Mouse (Mus musculus): ENCODE measurements around the gene Gm11042.

The Gm11042 gene

GRCm38 (mm10) chr12:74316344-74316973 lies at the start of gene Gm11042:
Gene Gm11042, minus strand, starts transcription at chr12:74316394.
- DNase-seq (ENCODE audit: low spot score in 2 of 2): no peak

GRCm38 (mm10) chr12:74364477-74364876 lies 48.3 kb upstream of the Gm11042 start:
- DNase-seq (ENCODE audit: low spot score in 2 of 2): no peak

- no peak for DNase-seq (ENCODE audit: low spot score in 2 of 2)
Measured at GRCm38 (mm10) chr12:74363076-74363475, 46.9 kb upstream of the Gm11042 start.

DNA sequence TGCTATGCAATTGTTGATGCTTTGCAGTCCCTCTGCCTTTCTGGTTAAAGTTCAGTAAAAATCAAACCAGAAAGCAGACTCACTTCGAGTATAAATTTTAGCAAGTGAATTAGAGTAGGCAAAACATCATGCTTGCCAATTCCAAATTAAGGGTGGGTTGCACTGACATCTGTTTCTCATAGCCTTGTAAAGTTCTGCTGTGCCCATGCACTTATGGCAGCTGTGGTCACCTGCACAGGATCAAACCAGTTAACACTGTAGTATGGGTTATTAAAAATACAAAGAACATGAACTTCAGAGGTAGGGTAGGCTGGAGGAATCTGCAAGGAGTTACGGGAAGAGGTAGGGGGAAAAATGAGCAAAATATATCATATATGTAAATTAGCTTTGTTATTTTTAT lies 46.3 kb upstream of the Gm11042 start:
- DNase-seq (ENCODE audit: low spot score in 2 of 2): no peak

GRCm38 (mm10) chr12:74359791-74360190 lies 43.6 kb upstream of the Gm11042 start:
- DNase-seq (ENCODE audit: low spot score in 2 of 2): no peak

GRCm38 (mm10) chr12:74357806-74358205 lies 41.6 kb upstream of the Gm11042 start:
- no peak for DNase-seq (ENCODE audit: low spot score in 2 of 2)

DNA sequence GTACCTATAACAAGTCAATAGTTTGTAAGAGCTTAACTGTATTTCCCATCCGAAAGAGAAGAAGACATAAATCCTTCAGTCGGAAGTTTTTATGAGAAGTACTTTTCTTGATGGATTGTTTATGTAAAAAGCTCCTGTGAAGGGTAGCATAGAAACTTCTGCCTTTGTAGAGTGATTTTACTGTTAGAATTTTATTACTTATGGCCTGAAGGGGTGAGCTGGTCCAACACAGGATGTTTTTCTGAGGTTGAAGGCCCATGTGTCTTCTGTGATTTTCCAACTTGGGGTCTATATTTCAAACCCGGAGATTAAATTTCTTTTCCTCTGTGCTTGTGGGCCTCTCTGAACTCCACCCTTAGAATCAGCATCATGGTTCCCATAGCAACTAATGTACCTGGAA lies 26.5 kb upstream of the Gm11042 start:
- no peak for DNase-seq (ENCODE audit: low spot score in 2 of 2)

GRCm38 (mm10) chr12:74340070-74340469 lies 23.9 kb upstream of the Gm11042 start:
- DNase-seq (ENCODE audit: low spot score in 2 of 2): no peak

GRCm38 (mm10) chr12:74333706-74334105 lies 17.5 kb upstream of the Gm11042 start:
- no peak for DNase-seq (ENCODE audit: low spot score in 2 of 2)

DNA sequence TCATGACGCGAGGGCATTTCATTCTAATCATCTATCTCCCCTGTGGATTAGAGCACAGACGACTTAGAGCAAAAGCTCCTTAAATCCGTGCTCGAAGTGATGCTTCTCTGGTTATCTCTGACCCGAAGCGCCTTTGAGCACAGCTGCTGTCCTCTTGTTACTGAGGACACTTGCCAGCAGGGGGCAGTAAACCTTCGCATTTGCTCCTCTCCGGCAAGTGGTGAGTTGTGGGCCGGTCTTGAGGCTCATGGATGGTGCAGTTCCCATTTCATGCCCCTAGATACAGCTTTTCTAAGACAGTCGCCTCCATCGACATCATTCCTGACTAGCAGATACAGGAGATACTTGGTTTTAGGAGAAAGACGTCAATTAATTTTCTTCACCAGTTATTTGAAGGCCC lies 16.8 kb upstream of the Gm11042 start:
- peak in 1 of 2 experiments; percentile 3 for DNase-seq (ENCODE audit: low spot score in 2 of 2)

DNA sequence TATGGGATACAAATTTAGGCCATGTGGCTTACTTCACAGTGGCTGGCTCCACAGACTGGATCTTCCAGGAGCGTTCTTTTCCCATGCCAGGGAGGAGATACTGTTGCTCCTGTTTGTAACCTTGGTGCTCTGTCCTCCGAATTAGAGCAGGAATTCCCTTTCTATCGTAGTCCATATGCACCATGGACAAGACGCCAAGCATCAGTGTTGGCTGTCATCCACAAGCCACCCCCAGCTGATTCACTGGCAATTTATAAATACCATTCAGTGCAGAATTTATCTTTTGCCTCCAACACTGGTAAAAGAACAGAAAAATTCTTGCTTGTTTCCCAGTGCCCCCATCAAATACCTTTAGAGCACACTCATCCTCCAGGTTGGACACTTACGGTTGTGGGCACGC lies 13.6 kb upstream of the Gm11042 start:
- no peak for DNase-seq (ENCODE audit: low spot score in 2 of 2)

DNA sequence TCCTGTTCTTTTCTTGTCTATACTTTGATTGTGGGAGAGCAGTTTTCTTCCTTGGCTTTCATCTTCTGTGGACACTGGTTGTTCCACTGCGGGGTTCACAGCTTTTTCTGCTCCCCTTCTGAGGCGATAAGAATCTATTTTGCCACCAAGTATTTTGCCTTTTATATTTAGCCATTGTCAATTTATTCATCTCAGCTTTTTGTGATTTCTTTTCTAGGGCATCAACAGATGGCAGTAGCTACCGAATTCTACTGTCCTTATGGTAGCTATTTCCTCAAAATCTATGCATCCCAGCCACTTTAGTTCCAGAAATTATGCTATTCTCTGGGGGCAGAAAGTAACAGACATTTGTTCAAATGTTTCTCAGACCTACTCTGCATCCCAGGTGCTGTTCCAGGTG lies 10.4 kb upstream of the Gm11042 start:
- DNase-seq (ENCODE audit: low spot score in 2 of 2): no peak

- DNase-seq (ENCODE audit: low spot score in 2 of 2): no peak
Measured at GRCm38 (mm10) chr12:74321981-74322380, 5.8 kb upstream of the Gm11042 start.

- DNase-seq (ENCODE audit: low spot score in 2 of 2): peak; percentile 3 to 6
Measured at GRCm38 (mm10) chr12:74320318-74320717, 4.1 kb upstream of the Gm11042 start.

- peak in 1 of 2 experiments; percentile 4 for DNase-seq (ENCODE audit: low spot score in 2 of 2)
Measured at GRCm38 (mm10) chr12:74316989-74317759, 980 bp upstream of the Gm11042 start.

DNA sequence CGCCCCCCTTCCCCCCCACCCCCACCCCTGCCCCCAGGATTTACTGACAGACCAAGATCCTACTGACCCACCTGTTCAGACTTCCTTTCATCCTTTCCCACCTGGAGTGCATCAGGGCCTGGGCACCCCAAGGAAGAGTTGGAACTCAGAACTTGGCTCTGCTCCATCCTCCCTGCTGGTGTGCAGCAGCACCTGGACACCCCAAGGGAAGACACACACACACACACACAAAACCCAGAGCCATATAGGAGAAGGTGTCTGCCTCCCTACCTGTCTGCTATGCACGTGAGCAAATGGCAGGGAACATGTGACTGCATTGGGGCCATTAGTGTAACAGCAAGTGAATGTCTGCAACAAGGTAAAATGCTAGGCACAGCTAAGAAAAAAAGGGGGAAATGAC lies 973 bp downstream of the Gm11042 start:
- DNase-seq (ENCODE audit: low spot score in 2 of 2): no peak

DNA sequence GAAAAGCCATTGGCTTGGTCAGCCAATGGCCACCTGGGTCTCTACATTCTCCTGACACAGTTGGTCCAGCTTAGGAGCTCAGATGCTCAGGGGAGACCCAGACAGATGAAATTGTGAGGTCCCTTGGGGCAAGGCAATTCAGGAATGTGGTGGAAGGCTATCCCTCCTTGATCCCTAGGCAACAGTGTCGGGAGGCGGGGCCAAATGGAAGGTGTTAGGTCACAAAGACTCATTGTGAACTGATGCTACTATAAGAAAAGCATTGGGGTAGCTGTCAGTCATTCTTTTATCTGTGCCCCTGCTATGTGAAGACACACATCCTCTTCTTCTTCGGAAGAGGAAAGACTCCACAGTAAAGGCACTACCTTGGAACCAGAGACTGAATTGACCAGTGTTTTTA lies 3.6 kb downstream of the Gm11042 start:
- DNase-seq (ENCODE audit: low spot score in 2 of 2): no peak

DNA sequence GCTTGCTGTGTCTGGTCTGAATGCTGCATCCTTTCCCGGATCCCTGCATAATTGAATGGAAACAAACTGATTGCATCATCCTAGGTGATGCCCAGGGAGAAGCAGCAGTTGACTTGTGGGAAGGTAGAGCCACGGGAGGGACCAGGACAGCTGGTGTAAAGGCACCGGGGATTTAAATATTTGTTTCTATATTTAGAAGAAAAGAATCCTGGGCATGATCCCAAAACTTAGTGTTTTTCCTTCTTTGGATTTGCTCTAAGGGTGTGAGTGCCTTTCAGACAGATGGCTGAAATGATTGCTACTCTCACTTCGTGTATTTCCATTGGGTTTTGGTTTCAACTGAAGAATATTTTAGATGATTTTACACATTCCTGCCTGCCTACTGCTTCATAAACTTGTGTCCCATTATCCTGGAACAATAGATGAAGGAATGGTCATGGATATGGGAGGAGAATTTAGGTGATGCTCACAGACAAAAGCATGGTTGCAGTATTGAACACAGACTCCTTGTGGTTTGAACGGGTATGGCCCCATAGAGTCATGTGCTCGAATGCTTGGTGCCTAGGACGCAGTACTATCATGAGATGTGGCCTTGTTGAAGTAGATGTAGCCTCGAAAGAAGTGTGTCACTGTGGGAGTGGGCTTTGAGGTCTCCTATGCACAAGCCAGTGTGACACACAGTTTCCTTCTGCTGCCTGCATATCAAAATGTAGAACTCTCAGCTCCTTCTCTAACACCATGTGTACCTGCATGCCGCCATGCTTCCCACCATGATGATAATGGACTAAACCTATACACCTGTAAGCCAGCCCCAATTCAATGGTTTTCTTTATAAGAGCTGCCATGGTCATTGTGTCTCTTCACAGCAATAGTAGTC lies 12.5 kb downstream of the Gm11042 start:
- no peak for DNase-seq (ENCODE audit: low spot score in 2 of 2)

- DNase-seq (ENCODE audit: low spot score in 2 of 2): no peak
Measured at GRCm38 (mm10) chr12:74301559-74301958, 14.6 kb downstream of the Gm11042 start.

- DNase-seq (ENCODE audit: low spot score in 2 of 2): no peak
Measured at GRCm38 (mm10) chr12:74296374-74296773, 19.8 kb downstream of the Gm11042 start.

DNA sequence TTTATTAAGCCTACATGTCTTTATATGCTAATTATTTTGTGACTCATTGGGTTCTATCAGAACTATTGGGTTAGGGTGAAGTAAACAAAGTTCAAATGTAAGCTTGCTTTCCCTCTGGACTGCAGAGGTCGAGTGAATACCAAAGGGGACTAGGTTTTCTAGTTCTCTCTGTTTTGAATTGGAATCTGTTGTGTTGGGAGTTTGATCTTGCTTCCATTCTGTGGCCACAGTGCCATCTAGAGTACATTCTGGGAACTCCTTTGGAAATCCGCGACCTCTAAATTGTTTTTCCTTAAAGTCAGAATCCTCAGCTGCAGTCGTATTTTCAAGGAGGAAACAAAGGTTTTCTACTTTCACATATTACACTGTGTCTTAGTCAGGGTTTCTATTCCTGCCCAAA lies 22.6 kb downstream of the Gm11042 start:
- DNase-seq (ENCODE audit: low spot score in 2 of 2): no peak

- DNase-seq (ENCODE audit: low spot score in 2 of 2): no peak
Measured at GRCm38 (mm10) chr12:74290983-74291382, 25.2 kb downstream of the Gm11042 start.
